Mouse (Mus musculus) frontal cortex, postnatal 10 days (tissue): ENCODE measurements around the gene Nin.

Source experiments
- DNase-seq, 2 experiments: peaks; one replicate each; pipeline ENCODE4 v3.0.0; 2022; ENCODE audit warnings: low spot score in 2 of 2, mixed read lengths in 1 of 2

Nin gene

GRCm38 (mm10) chr12:70015936-70016335 lies 97.6 kb downstream of the Nin start:
- DNase-seq = no peak

- DNase-seq = no peak
These were observed 101.8 kb downstream of the Nin start for GRCm38 (mm10) chr12:70011681-70012080.

- DNase-seq = no peak
These were observed 103.2 kb downstream of the Nin start for GRCm38 (mm10) chr12:70010356-70010755.

- DNase-seq = no peak
These were observed 108.4 kb downstream of the Nin start for GRCm38 (mm10) chr12:70005103-70005502.

GRCm38 (mm10) chr12:69998186-69998983 lies 115.1 kb downstream of the Nin start:
- DNase-seq = no peak

GRCm38 (mm10) chr12:69995382-69995781 lies 118.1 kb downstream of the Nin start:
- no peak for DNase-seq

- DNase-seq = peak; percentile 71 to 85
These were observed 126.6 kb downstream of the Nin start, which contains the start of gene Sav1 for GRCm38 (mm10) chr12:69986786-69987497. Gene Sav1 (minus strand): TSS chr12:69987002.

GRCm38 (mm10) chr12:69986241-69986762 lies 127.2 kb downstream of the Nin start:
- peak; percentile 20 to 41 for DNase-seq

- DNase-seq = no peak
These were observed 128.0 kb downstream of the Nin start for GRCm38 (mm10) chr12:69985546-69985945.

- DNase-seq = no peak
These were observed 130.6 kb downstream of the Nin start for GRCm38 (mm10) chr12:69982874-69983273.

GRCm38 (mm10) chr12:69977376-69977998 lies 136.0 kb downstream of the Nin start:
- DNase-seq = no peak

- no peak for DNase-seq
These were observed 136.8 kb downstream of the Nin start for GRCm38 (mm10) chr12:69976688-69977087.

GRCm38 (mm10) chr12:69973666-69974065 lies 139.9 kb downstream of the Nin start:
- no peak for DNase-seq

GRCm38 (mm10) chr12:69968154-69968553 lies 145.4 kb downstream of the Nin start:
- no peak for DNase-seq

GRCm38 (mm10) chr12:69967112-69967511 lies 146.4 kb downstream of the Nin start:
- no peak for DNase-seq

GRCm38 (mm10) chr12:69966071-69966470 lies 147.4 kb downstream of the Nin start:
- no peak for DNase-seq

GRCm38 (mm10) chr12:69965644-69966043 lies 147.9 kb downstream of the Nin start:
- no peak for DNase-seq

GRCm38 (mm10) chr12:69963141-69963540 lies 150.4 kb downstream of the Nin start:
- DNase-seq = no peak

GRCm38 (mm10) chr12:69962468-69962867 lies 151.0 kb downstream of the Nin start:
- DNase-seq = peak in 1 of 2 experiments; percentile 44
